Mouse (Mus musculus) limb, embryonic 14.5 days (tissue): ENCODE results near the gene Peg3. TPM values are rescaled to one million over a fixed set of nuclear protein-coding genes. Genes with fewer than 3 reads are reported as not detected.

Experiments
- ATAC-seq: fragments of 200-750 bp; cut with Nextera tagmentation; 2 replicates; pipeline ENCODE4 v1.8.0; 2017; ENCODE audit warnings: low read depth, moderate number of reproducible peaks, moderate TSS enrichment; ENCODE audit not compliant: low FRiP score
- DNase-seq: peaks from one replicate; pipeline ENCODE4 v3.0.0-alpha.2; 2015; ENCODE audit warnings: low spot score
- H3K27ac ChIP-seq: fragments of 300-500 bp; sonication (generic); replicated peaks from 2 replicates; pipeline ENCODE4 v1.5.1; 2014; ENCODE audit warnings: low read depth, mild to moderate bottlenecking, low read length, moderate library complexity, mixed read lengths
- H3K27me3 ChIP-seq: fragments of 300-500 bp; sonication (generic); 2 replicates; pipeline ENCODE4 v1.6.1; 2014; ENCODE audit warnings: low read length, mixed read lengths; ENCODE audit not compliant: control insufficient read depth, insufficient read depth
- H3K36me3 ChIP-seq: fragments of 300-500 bp; sonication (generic); 2 replicates; pipeline ENCODE4 v1.6.1; 2014; ENCODE audit warnings: mild to moderate bottlenecking, low read length, moderate library complexity, mixed read lengths; ENCODE audit not compliant: control insufficient read depth, insufficient read depth
- H3K4me1 ChIP-seq: fragments of 300-500 bp; sonication (generic); 2 replicates; pipeline ENCODE4 v1.6.1; 2014; ENCODE audit warnings: antibody characterized with exemption, low read length, mixed read lengths; ENCODE audit not compliant: control insufficient read depth, insufficient read depth
- H3K4me2 ChIP-seq: fragments of 300-500 bp; sonication (generic); replicated peaks from 2 replicates; pipeline ENCODE4 v1.6.1; 2014; ENCODE audit warnings: low read depth, mild to moderate bottlenecking, low read length, moderate library complexity; ENCODE audit not compliant: severe bottlenecking
- H3K4me3 ChIP-seq: fragments of 300-500 bp; sonication (generic); replicated peaks from 2 replicates; pipeline ENCODE4 v1.5.1; 2014; ENCODE audit warnings: low read length
- H3K9ac ChIP-seq: fragments of 300-500 bp; sonication (generic); 2 replicates; pipeline ENCODE4 v1.6.1; 2014; ENCODE audit warnings: mild to moderate bottlenecking, low read depth, low read length, moderate library complexity; ENCODE audit not compliant: severe bottlenecking
- H3K9me3 ChIP-seq: fragments of 300-500 bp; sonication (generic); 2 replicates; pipeline ENCODE4 v1.6.1; 2016; ENCODE audit warnings: low read length; ENCODE audit not compliant: control insufficient read depth
- POLR2A ChIP-seq: fragments of 200-500 bp; IDR thresholded peaks from 2 replicates; pipeline ENCODE4 v1.8.0; 2012; ENCODE audit warnings: inconsistent platforms, mild to moderate bottlenecking, moderate library complexity, borderline replicate concordance; ENCODE audit not compliant: insufficient read depth, insufficient read length; ENCODE audit errors: extremely low read depth
- WGBS: fragments of 180-500 bp; shearing (Covaris S2); extraction: QIAGEN DNeasy Blood & Tissue Kit; methylation state at CpG from one replicate; pipeline ENCODE4 v1.1.7; 2014; 5-methylcytosine and 5-hydroxymethylcytosine counted together
- polyA plus RNA-seq, 2 experiments: library from polyadenylated mRNA; depleted of rRNA in 1 of 2; stranded (reverse) in 1 of 2; unstranded in 1 of 2; fragments of >200 nt; fragmentation: Nextera tagmentation in 1 of 2; extraction: Ambion mirVana in 1 of 2; gene quantifications; 2 replicates each; pipeline versions ENCODE4 v1.2.1 to v1.2.3; 2012 to 2014

The Peg3 gene
- polyA plus RNA-seq, 2 experiments, result 178 to 268 TPM

- WGBS, result 2% methylated on average over 8 of the region's 8 CpGs
- Histone ChIP-seq H3K9ac (no peak overlapping the region), H3K27ac (peak overlapping the region; percentile 70), H3K4me2 (no peak overlapping the region), H3K27me3 (no peaks in the 10 kb centered on the region), H3K4me1 (peaks cover 16% of the 10 kb centered on the region), H3K36me3 (peaks cover 5% of the 10 kb centered on the region; the same call in 1 of the 2 replicates), H3K9me3 (no peaks in the 10 kb centered on the region), H3K4me3 (no peak overlapping the region)
- ATAC-seq (peak; percentile 83), DNase-seq (peak; percentile 57)
- no peak for TF ChIP-seq POLR2A
Observed at GRCm38 (mm10) chr7:6770286-6770685, 40.1 kb upstream of the Peg3 start.

GRCm38 (mm10) chr7:6765240-6765639, 35.0 kb upstream of the Peg3 start:
- Histone ChIP-seq H3K27ac (no peak overlapping the region), H3K27me3 (no peaks in the 10 kb centered on the region), H3K9ac (no peak overlapping the region), H3K36me3 (peaks cover 5% of the 10 kb centered on the region; the same call in 1 of the 2 replicates), H3K9me3 (no peaks in the 10 kb centered on the region), H3K4me3 (no peak overlapping the region), H3K4me2 (no peak overlapping the region), H3K4me1 (peaks cover 12% of the 10 kb centered on the region)
- no peak for TF ChIP-seq POLR2A
- ATAC-seq (peak; percentile 82), DNase-seq (peak; percentile 76)
- WGBS, result 28% methylated on average over 5 of the region's 5 CpGs

DNA sequence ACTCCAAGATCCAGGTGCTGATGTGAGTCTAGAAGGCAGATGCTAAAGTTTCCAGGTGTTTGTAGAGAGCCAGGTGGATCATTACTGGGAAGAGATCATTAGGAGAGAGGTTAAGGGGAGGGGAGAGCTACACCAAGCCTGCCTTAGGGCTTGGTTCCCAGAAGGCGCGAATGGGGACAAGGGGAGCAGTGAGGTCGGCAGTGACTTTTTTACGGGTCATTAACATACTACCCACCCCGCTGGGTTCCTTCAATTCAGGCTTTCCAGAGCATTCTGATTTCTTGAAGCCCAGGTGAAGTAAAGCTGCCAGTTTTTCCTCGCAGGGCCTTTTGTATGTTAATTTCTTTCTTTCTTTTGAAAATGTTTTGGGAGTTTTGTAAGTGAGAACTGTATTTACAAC, 29.9 kb upstream of the Peg3 start:
- Histone ChIP-seq H3K27ac (no peak overlapping the region), H3K4me3 (no peak overlapping the region), H3K9me3 (no peaks in the 10 kb centered on the region), H3K27me3 (no peaks in the 10 kb centered on the region), H3K36me3 (no peaks in the 10 kb centered on the region), H3K4me1 (peaks cover 3% of the 10 kb centered on the region; the same call in 1 of the 2 replicates), H3K9ac (no peak overlapping the region), H3K4me2 (no peak overlapping the region)
- no peak for DNase-seq
- WGBS, result 29% methylated on average over 6 of the region's 6 CpGs
- no peak for ATAC-seq
- TF ChIP-seq POLR2A, result no peak

DNA sequence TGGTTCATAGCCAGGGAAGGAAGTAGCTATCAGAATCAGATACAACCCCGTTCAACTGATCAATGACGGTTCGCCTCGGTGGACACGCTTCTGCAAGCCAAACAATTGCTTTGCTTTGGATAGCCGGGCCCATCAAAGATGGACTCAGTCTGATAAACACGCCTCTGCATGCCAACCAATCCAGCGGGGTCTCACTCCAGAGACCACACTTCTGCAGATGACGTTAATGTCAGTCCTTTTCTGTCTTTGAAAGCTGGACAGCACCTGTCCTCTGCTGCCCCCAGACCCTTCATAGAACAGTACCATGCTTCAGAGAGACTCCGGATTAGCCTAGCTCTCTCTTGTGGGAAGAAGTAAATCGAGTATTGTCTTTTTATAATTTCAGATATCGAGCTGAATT, 29.5 kb upstream of the Peg3 start:
- H3K27ac ChIP-seq, result no peak overlapping the region
- H3K36me3 ChIP-seq, result no peaks in the 10 kb centered on the region
- TF ChIP-seq POLR2A, result no peak
- no peaks in the 10 kb centered on the region for H3K27me3 ChIP-seq
- H3K4me3 ChIP-seq, result no peak overlapping the region
- H3K9ac ChIP-seq, result no peak overlapping the region
- H3K4me2 ChIP-seq, result no peak overlapping the region
- DNase-seq (no peak), ATAC-seq (no peak)
- 59% methylated on average over 12 of the region's 12 CpGs for WGBS
- peaks cover 3% of the 10 kb centered on the region; the same call in 1 of the 2 replicates for H3K4me1 ChIP-seq
- H3K9me3 ChIP-seq, result no peaks in the 10 kb centered on the region

- DNase-seq (no peak), ATAC-seq (no peak)
- Histone ChIP-seq H3K9ac (no peak overlapping the region), H3K4me3 (no peak overlapping the region), H3K4me2 (no peak overlapping the region), H3K9me3 (no peaks in the 10 kb centered on the region), H3K27ac (no peak overlapping the region), H3K27me3 (no peaks in the 10 kb centered on the region), H3K36me3 (no peaks in the 10 kb centered on the region), H3K4me1 (peaks cover 14% of the 10 kb centered on the region)
- 80% methylated on average over 4 of the region's 4 CpGs for WGBS
- no peak for TF ChIP-seq POLR2A
Observed at GRCm38 (mm10) chr7:6756777-6757291, 26.6 kb upstream of the Peg3 start.
